Mouse (Mus musculus): ENCODE measurements at regions not wholly inside any gene's neighbourhood (a gene's known extent, or its start where the extent isn't known, plus 50 kb on each side); places are given as distances from the start of the nearest gene placed in this dataset.

GRCm38 (mm10) chr11:27160411-27160810 lies 566.6 kb upstream of the Vrk2 start:
- no peak overlapping the region for H3K4me3 ChIP-seq (replicated peaks)
- H3K27ac ChIP-seq: no peak overlapping the region
- no peaks in the 10 kb centered on the region for H3K27me3 ChIP-seq
- H3K4me2 ChIP-seq: no peak overlapping the region
- ATAC-seq (ENCODE audit: low FRiP score): no peak
- no peaks in the 10 kb centered on the region for H3K36me3 ChIP-seq (replicated peaks)
- H3K9me3 ChIP-seq: no peaks in the 10 kb centered on the region
- no peaks in the 10 kb centered on the region for H3K4me1 ChIP-seq
- no peak overlapping the region for H3K9ac ChIP-seq
